Mouse (Mus musculus): Measurements from ENCODE around the gene Gata1.
"Not testable (repeated sequence)": the region's sequence is repeated elsewhere in the genome, so short reads cannot be mapped to it uniquely, and the experiment has no call there.

Gata1 gene

GRCm38 (mm10) chrX:7977892-7978291 is at the start of gene Gata1:
Gene Gata1 (minus strand): TSS chrX:7978071.
- DNase-seq (ENCODE audit: low read depth) = no peak

GRCm38 (mm10) chrX:8026811-8027210 is 48.9 kb upstream of the Gata1 start:
- peak; percentile 50 for DNase-seq (ENCODE audit: low read depth)

GRCm38 (mm10) chrX:8024795-8025194 is 46.9 kb upstream of the Gata1 start:
- DNase-seq (ENCODE audit: low read depth) = no peak

- peak; percentile 40 for DNase-seq (ENCODE audit: low read depth)
Observed at GRCm38 (mm10) chrX:8020111-8020778, 42.4 kb upstream of the Gata1 start.

GRCm38 (mm10) chrX:8018286-8018685 is 40.4 kb upstream of the Gata1 start, which contains the start of gene Glod5:
Gene Glod5 (minus strand): TSS chrX:8018492.
- DNase-seq (ENCODE audit: low read depth) = no peak

GRCm38 (mm10) chrX:8017142-8017541 is 39.3 kb upstream of the Gata1 start:
- DNase-seq (ENCODE audit: low read depth) = peak; percentile 77

- not testable (repeated sequence) for DNase-seq (ENCODE audit: low read depth)
Observed at GRCm38 (mm10) chrX:8015675-8016074, 37.8 kb upstream of the Gata1 start.

GRCm38 (mm10) chrX:8013569-8014314 is 35.9 kb upstream of the Gata1 start:
- no peak for DNase-seq (ENCODE audit: low read depth)

- no peak for DNase-seq (ENCODE audit: low read depth)
Observed at GRCm38 (mm10) chrX:8013157-8013556, 35.3 kb upstream of the Gata1 start.

- not testable (repeated sequence) for DNase-seq (ENCODE audit: low read depth)
Observed at GRCm38 (mm10) chrX:8009356-8009755, 31.5 kb upstream of the Gata1 start.

- no peak for DNase-seq (ENCODE audit: low read depth)
Observed at GRCm38 (mm10) chrX:8008543-8008942, 30.7 kb upstream of the Gata1 start.

GRCm38 (mm10) chrX:8002971-8003370 is 25.1 kb upstream of the Gata1 start:
- no peak for DNase-seq (ENCODE audit: low read depth)

GRCm38 (mm10) chrX:8002001-8002400 is 24.1 kb upstream of the Gata1 start:
- no peak for DNase-seq (ENCODE audit: low read depth)

GRCm38 (mm10) chrX:8000546-8001192 is 22.8 kb upstream of the Gata1 start:
- peak; percentile 71 for DNase-seq (ENCODE audit: low read depth)

- no peak for DNase-seq (ENCODE audit: low read depth)
Observed at GRCm38 (mm10) chrX:7993068-7993735, 15.3 kb upstream of the Gata1 start.

- no peak for DNase-seq (ENCODE audit: low read depth)
Observed at GRCm38 (mm10) chrX:7992379-7993067, 14.7 kb upstream of the Gata1 start.

- DNase-seq (ENCODE audit: low read depth) = no peak
Observed at GRCm38 (mm10) chrX:7981368-7981767, 3.5 kb upstream of the Gata1 start.

- DNase-seq (ENCODE audit: low read depth) = no peak
Observed at GRCm38 (mm10) chrX:7971292-7971691, 6.6 kb downstream of the Gata1 start.

GRCm38 (mm10) chrX:7968899-7969298 is 9.0 kb downstream of the Gata1 start:
- DNase-seq (ENCODE audit: low read depth) = no peak

- no peak for DNase-seq (ENCODE audit: low read depth)
Observed at GRCm38 (mm10) chrX:7968226-7968625, 9.6 kb downstream of the Gata1 start.

- DNase-seq (ENCODE audit: low read depth) = no peak
Observed at GRCm38 (mm10) chrX:7967596-7968201, 10.2 kb downstream of the Gata1 start.

All from NIH3T3 (cell line).